Mouse (Mus musculus) cortical plate, adult 2 months (tissue): ENCODE data around the gene Ptprg. TPM values are rescaled to one million over a fixed set of nuclear protein-coding genes. Genes with fewer than 3 reads are reported as not detected.

Experiments
- H3K27ac ChIP-seq: fragments of 200-500 bp; 2 replicates; pipeline ENCODE4 v1.5.1; 2012; ENCODE audit warnings: low read length, control low read depth, inconsistent platforms; ENCODE audit not compliant: insufficient read depth
- H3K4me1 ChIP-seq: fragments of 200-500 bp; 2 replicates; pipeline ENCODE4 v1.6.1; 2011; ENCODE audit warnings: low read length; ENCODE audit not compliant: control insufficient read depth, insufficient read depth
- H3K4me3 ChIP-seq: fragments of 200-500 bp; 2 replicates; pipeline ENCODE4 v1.5.1; 2011; ENCODE audit warnings: mild to moderate bottlenecking, low read length, control low read depth; ENCODE audit not compliant: insufficient read depth
- CTCF ChIP-seq: fragments of 200-500 bp; IDR thresholded peaks from 2 replicates; pipeline ENCODE4 v1.5.1; 2011; ENCODE audit warnings: mild to moderate bottlenecking, control low read depth, low read length; ENCODE audit not compliant: insufficient read depth; ENCODE audit errors: extremely low read depth
- POLR2A ChIP-seq: fragments of 200-500 bp; IDR thresholded peaks from 2 replicates; pipeline ENCODE4 v1.6.1; 2011; ENCODE audit warnings: mild to moderate bottlenecking, low read length, control low read depth; ENCODE audit not compliant: insufficient read depth; ENCODE audit errors: extremely low read depth
- polyA plus RNA-seq: library from polyadenylated mRNA; depleted of rRNA; stranded (reverse); fragments of >200 nt; gene quantifications from 2 replicates; pipeline ENCODE4 v1.2.3, GENCODE M21; 2012

The Ptprg gene
- polyA plus RNA-seq, 1 experiment = 27.9 TPM

DNA sequence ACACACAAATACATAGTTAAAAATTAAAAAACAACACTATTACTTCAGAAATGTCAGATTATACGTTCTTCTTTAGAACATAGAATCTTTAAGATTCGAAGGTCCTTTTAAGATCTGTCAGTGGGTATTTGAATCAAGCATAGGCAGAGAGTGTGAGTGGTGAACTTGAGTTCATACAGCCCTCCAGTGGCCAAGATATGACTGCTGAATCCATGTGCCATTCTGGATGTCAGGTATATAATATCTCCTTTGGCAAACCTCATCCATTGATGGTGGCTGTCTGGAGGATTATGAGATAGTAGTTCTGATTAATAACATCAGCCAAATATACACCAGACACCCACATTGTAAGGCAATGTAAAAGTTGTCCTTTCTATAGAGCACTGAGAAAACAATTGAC is 266.0 kb downstream of the Ptprg start:
- Histone ChIP-seq H3K4me1 (0 out of 2 replicates have a peak, but pooled peaks cover 1% of the 10 kb centered on the region), H3K4me3 (no peak overlapping the region), H3K27ac (no peak overlapping the region)
- TF ChIP-seq CTCF = no peak
- TF ChIP-seq POLR2A = no peak

DNA sequence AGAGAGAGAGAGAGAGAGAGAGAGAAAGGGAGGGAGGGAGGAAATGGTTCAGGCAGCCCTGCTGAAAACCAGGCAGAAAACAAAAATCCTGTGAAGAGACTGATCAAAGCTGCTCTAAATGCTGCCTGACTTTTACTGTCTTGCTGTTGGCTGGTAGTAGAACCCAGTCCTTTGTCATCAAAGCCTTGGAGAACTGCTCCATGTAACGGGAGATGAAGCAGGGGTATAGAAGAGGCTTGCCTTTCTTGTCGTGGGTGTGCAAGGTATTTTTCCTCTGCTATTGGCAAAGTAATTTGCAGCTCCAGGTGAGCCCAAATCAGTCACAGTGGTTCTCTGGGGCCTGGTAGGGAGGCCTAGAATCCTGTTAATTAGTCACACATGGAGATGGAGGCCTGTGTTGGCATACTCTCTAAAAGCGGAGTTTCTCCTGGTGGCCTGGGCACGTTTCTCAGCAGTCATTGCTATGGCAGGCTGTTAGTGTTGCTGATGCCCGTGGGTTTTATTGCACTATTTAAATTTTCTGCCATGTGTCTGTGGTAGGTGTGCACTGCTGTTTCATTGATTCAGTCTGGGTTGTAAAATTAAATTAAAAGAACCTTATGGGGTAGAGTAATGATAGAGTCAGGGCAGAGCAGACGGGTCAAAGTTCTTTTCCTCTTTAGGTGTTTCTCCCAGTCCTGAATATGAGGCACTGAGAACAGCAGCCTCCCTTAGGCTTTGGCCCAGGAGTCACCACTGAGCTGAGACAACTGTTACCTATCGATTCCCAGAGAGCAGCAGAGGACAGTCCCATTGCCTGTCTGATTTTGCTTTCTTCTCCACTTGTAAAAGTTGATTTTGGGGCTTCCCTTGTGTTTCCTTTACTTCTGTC is 269.7 kb downstream of the Ptprg start:
- TF ChIP-seq POLR2A = no peak
- Histone ChIP-seq H3K4me1 (peaks cover 1% of the 10 kb centered on the region; the same call in 1 of the 2 replicates), H3K4me3 (no peak overlapping the region), H3K27ac (no peak overlapping the region)

DNA sequence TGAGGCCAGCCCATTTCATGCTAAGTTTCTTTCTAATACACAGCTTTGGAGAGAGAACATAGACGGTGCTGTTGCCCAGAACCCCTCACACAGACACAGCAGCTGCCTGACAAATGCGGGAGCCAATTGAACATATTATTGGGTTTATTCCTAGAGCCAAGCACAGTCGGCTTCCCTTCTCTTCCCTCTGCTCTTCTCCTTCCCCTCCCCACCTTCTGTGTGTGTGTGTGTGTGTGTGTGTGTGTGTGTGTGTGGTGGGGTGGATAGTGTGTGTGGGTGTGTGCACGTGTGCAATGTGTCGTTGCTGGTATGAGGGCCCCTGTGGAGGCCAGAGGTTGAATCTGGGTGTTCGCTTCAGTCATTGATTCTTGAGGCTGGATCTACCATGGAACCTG is 270.4 kb downstream of the Ptprg start:
- Histone ChIP-seq H3K4me3 (no peak overlapping the region), H3K4me1 (peaks cover 1% of the 10 kb centered on the region; the same call in 1 of the 2 replicates), H3K27ac (no peak overlapping the region)
- no peak for TF ChIP-seq POLR2A
- TF ChIP-seq CTCF = no peak

DNA sequence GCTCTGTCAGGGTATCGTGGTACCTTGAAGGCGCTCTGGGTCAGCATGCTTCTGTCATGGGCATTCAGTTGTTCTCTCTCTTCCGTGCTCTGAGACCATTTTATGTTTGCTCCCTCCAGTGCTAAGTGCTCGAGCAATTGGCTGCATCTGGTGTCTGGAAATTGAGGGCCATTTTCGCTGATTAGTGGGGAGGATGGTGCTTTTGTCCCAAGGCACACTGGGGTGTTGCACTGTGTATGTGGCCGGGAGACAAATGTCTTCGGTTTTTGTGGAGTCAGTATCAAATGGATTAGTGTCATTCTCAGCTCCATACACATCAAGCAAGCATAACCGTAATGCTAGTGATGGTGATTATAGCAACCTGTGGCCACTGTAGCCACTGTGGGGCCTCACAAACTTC is 271.6 kb downstream of the Ptprg start:
- peaks cover 1% of the 10 kb centered on the region; the same call in 1 of the 2 replicates for H3K4me1 ChIP-seq
- no peak for TF ChIP-seq CTCF
- TF ChIP-seq POLR2A = no peak
- H3K4me3 ChIP-seq = no peak overlapping the region
- H3K27ac ChIP-seq = no peak overlapping the region

DNA sequence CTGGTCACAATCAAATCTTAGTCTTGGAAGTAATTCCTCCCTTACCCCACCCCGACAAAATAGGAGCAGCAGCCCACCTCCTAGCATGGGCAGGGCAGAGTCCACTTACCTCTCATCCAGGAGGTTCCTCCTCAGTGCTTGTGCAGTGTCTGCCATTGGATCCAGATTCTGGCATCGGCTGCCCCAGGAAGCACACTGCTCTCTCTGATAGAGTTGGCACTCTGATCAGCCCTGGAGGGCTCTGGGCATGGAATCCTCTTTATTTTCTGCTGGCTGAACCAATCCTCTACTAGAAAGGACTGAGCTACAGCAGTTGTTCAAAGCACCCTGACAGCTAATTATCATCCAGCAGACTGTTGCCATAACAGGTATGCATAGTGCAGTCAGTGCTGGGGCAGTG is 272.2 kb downstream of the Ptprg start:
- peaks cover 1% of the 10 kb centered on the region; the same call in 1 of the 2 replicates for H3K4me1 ChIP-seq
- H3K4me3 ChIP-seq = no peak overlapping the region
- no peak for TF ChIP-seq CTCF
- no peak for TF ChIP-seq POLR2A
- H3K27ac ChIP-seq = no peak overlapping the region

DNA sequence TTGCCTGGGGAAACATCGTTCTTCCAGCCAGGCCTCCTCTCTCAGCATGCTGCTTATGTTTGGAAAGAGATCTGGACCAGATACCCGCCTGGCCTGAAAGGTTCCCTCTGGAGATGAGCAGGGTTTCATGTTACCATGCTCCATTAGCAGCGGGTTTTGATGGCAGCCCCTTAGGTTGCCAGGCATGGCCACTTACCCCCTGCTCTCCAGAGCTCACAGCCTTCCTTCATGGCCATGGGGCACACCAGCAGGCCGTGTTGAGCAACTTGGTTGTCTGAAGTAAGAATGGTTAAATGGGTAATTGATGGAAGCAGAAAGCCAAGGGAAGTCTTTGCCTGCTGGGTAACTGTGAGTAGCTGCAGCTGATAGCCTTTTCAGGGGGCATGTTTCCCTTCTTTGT is 274.8 kb downstream of the Ptprg start:
- TF ChIP-seq CTCF = no peak
- no peak for TF ChIP-seq POLR2A
- Histone ChIP-seq H3K4me1 (peaks cover 1% of the 10 kb centered on the region; the same call in 1 of the 2 replicates), H3K4me3 (no peak overlapping the region), H3K27ac (no peak overlapping the region)

DNA sequence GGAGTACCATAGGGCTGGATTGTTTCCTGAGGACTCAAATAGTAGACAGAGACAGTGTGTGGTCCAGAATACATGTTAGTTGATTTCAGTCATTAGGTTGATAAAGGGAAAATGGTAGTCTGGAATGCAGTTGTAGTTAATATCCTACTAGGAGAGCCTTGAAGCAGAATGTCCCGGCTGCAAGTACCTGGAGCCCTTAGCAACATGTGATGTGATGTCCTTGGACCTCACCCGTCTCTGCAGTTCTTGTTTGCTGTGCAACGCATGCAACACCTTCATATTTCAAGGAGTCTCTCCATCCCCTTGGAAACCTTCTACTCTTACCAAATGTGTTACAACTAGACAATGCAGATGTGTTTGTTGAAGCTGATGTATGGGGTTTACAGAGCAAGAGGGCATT is 280.3 kb downstream of the Ptprg start:
- TF ChIP-seq CTCF = no peak
- no peak for TF ChIP-seq POLR2A

DNA sequence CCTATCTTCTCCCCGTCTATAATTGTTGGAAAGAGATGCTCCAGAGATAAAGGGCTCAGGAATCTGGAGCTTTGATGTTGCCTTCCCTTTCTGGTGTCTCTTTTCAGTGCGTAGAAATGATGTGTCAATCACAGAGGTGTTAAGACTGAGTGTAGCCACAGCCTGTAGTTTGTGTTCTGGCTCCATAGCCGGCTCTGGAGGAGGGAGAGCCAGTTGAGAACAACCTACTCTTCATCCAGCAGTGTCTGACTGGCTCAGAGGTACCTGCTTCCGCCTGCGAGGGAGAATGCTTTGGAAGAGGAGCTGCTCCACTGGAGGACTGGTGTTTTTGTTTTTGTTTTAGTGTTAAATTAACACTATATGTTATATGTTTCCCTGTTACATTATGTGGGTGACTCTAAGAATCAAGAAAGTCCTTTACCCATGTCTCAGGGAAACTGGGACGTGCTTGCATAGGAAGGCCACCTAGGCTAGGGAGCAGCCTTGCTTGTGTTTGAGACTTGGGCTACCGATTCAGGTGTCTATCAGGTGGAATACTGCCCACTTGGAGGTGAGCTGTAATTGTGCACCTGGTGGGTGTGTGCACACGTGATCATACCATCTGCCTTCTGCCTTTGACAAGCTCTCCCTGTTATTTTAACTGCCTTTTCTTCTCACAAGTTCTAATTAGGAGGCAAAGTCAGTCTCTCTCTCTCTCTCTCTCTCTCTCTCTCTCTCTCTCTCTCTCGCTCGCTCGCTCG is 282.5 kb downstream of the Ptprg start:
- Histone ChIP-seq H3K27ac (no peak overlapping the region), H3K4me3 (no peak overlapping the region), H3K4me1 (peaks cover 4% of the 10 kb centered on the region; the same call in 1 of the 2 replicates)
- TF ChIP-seq CTCF = no peak
- no peak for TF ChIP-seq POLR2A

More for the DNA sequence above, 280.3 kb downstream of the Ptprg start:
- peaks cover 4% of the 10 kb centered on the region; the same call in 1 of the 2 replicates for H3K4me1 ChIP-seq
- H3K4me3 ChIP-seq = no peak overlapping the region
- no peak overlapping the region for H3K27ac ChIP-seq

DNA sequence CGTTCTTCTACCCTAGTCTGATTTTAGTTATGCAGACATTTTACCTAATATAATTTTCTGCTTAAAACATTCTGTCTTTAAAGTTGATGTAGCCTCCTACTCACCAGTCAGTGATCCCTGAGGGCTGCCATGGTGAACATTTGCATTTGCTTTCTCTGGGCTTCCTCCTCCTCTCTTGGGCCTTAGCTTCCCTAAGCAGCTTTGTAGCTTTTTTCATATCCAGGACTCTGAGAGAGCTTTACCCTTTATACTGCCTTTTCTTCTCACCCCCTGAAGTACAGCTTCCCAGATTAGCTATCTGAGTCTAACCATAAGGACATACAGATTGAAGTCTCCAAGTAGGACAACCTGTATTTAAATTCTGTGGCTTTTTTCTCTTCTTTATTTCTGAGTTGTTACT is 284.4 kb downstream of the Ptprg start:
- no peak overlapping the region for H3K27ac ChIP-seq
- TF ChIP-seq POLR2A (no peak), CTCF (no peak)
- H3K4me1 ChIP-seq = peaks cover 10% of the 10 kb centered on the region
- H3K4me3 ChIP-seq = no peak overlapping the region
